Mouse (Mus musculus): ENCODE measurements at regions not wholly inside any gene's neighbourhood (a gene's known extent, or its start where the extent isn't known, plus 50 kb on each side); places are given as distances from the start of the nearest gene placed in this dataset.

DNA sequence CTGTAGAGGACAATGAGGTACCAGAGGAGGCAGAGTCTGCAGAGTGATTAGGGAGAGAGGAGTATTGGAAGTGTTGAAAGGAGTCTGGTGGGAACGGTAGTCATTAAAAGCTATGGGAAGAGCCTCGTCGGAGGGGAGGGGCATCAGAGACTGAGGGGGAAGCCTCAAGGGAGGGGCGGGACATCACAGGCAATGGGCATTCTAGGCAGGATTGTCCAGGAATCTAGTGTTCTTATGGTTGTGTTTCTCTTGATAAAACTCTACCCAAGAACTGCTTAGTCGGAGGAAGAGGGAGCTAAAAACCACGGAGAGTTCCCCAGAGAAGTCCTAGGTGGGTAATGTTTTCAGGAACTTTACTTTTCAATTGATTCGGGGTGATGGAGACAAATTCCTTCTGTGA, 90.2 kb downstream of the Sec23ip start:
- no peak overlapping the region for H3K4me2 ChIP-seq (ENCODE audit: low read depth, severe bottlenecking)
- H3K9me3 ChIP-seq (ENCODE audit: control insufficient read depth, low read length), result no peaks in the 10 kb centered on the region
- H3K27me3 ChIP-seq (ENCODE audit: control insufficient read depth, insufficient read depth, low read length), result no peaks in the 10 kb centered on the region
- ATAC-seq (ENCODE audit: insufficient number of reproducible peaks, low FRiP score, low TSS enrichment, low read depth), result no peak
- 45% methylated on average over 7 of the region's 7 CpGs for WGBS
- H3K27ac ChIP-seq (replicated peaks; ENCODE audit: low read depth, low read length), result no peak overlapping the region
- no peaks in the 10 kb centered on the region for H3K4me1 ChIP-seq (ENCODE audit: control insufficient read depth, insufficient read depth, low read length)
- H3K4me3 ChIP-seq (ENCODE audit: low read depth, low read length), result no peak overlapping the region
- DNase-seq (ENCODE audit: low spot score), result no peak
- H3K36me3 ChIP-seq (ENCODE audit: control insufficient read depth, insufficient read depth, low read length), result no peaks in the 10 kb centered on the region
- no peak overlapping the region for H3K9ac ChIP-seq (ENCODE audit: low read length)

DNA sequence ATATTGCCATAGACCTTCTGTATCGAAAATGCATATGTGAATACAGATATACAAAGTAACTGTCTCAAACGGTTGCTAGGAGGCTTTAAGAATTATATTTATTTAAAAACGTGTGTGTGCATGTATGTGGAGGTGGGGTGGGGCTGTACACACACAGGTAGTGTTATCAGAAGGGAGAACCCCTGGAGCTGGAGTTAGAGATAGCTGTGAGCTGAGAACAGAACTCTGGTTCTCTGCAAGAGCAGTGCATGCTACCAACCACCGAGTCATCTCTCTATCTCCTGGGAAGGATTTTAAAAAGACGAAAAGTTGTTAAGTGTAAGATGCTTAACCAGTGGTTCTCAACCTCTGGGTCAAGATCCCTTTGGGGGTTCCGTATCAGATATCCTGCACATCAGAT, 91.7 kb downstream of the Sec23ip start:
- H3K4me2 ChIP-seq (ENCODE audit: low read depth, severe bottlenecking), result no peak overlapping the region

GRCm38 (mm10) chr7:128842561-128842960, 97.8 kb downstream of the Sec23ip start:
- 97% methylated on average over 10 of the region's 10 CpGs for WGBS

More for the DNA sequence above, 91.7 kb downstream of the Sec23ip start:
- no peaks in the 10 kb centered on the region for H3K36me3 ChIP-seq (ENCODE audit: control insufficient read depth, insufficient read depth, low read length)
- H3K27me3 ChIP-seq (ENCODE audit: control insufficient read depth, insufficient read depth, low read length), result no peaks in the 10 kb centered on the region
- no peaks in the 10 kb centered on the region for H3K9me3 ChIP-seq (ENCODE audit: control insufficient read depth, low read length)
- H3K9ac ChIP-seq (ENCODE audit: low read length), result no peak overlapping the region
- 83% methylated on average over 6 of the region's 6 CpGs for WGBS
- no peak for DNase-seq (ENCODE audit: low spot score)
- no peak for ATAC-seq (ENCODE audit: insufficient number of reproducible peaks, low FRiP score, low TSS enrichment, low read depth)
- no peak overlapping the region for H3K27ac ChIP-seq (replicated peaks; ENCODE audit: low read depth, low read length)
- no peak overlapping the region for H3K4me3 ChIP-seq (ENCODE audit: low read depth, low read length)
- no peaks in the 10 kb centered on the region for H3K4me1 ChIP-seq (ENCODE audit: control insufficient read depth, insufficient read depth, low read length)

GRCm38 (mm10) chr7:128843576-128843975, 98.8 kb downstream of the Sec23ip start:
- no peaks in the 10 kb centered on the region for H3K27me3 ChIP-seq (ENCODE audit: control insufficient read depth, insufficient read depth, low read length)
- H3K4me2 ChIP-seq (ENCODE audit: low read depth, severe bottlenecking), result no peak overlapping the region
- H3K27ac ChIP-seq (replicated peaks; ENCODE audit: low read depth, low read length), result no peak overlapping the region
- no peaks in the 10 kb centered on the region for H3K36me3 ChIP-seq (ENCODE audit: control insufficient read depth, insufficient read depth, low read length)
- no peaks in the 10 kb centered on the region for H3K4me1 ChIP-seq (ENCODE audit: control insufficient read depth, insufficient read depth, low read length)
- DNase-seq (ENCODE audit: low spot score) (no peak), ATAC-seq (ENCODE audit: insufficient number of reproducible peaks, low FRiP score, low TSS enrichment, low read depth) (no peak)
- no peak overlapping the region for H3K9ac ChIP-seq (ENCODE audit: low read length)
- H3K9me3 ChIP-seq (ENCODE audit: control insufficient read depth, low read length), result no peaks in the 10 kb centered on the region
- no peak overlapping the region for H3K4me3 ChIP-seq (ENCODE audit: low read depth, low read length)
- 89% methylated on average over 9 of the region's 9 CpGs for WGBS

More at GRCm38 (mm10) chr7:128842561-128842960, 97.8 kb downstream of the Sec23ip start:
- ATAC-seq (ENCODE audit: insufficient number of reproducible peaks, low FRiP score, low TSS enrichment, low read depth), result no peak
- Histone ChIP-seq H3K36me3 (ENCODE audit: control insufficient read depth, insufficient read depth, low read length) (no peaks in the 10 kb centered on the region), H3K4me1 (ENCODE audit: control insufficient read depth, insufficient read depth, low read length) (no peaks in the 10 kb centered on the region), H3K4me2 (ENCODE audit: low read depth, severe bottlenecking) (no peak overlapping the region), H3K27ac (replicated peaks; ENCODE audit: low read depth, low read length) (no peak overlapping the region), H3K27me3 (ENCODE audit: control insufficient read depth, insufficient read depth, low read length) (no peaks in the 10 kb centered on the region), H3K4me3 (ENCODE audit: low read depth, low read length) (no peak overlapping the region), H3K9me3 (ENCODE audit: control insufficient read depth, low read length) (no peaks in the 10 kb centered on the region), H3K9ac (ENCODE audit: low read length) (no peak overlapping the region)
- no peak for DNase-seq (ENCODE audit: low spot score)

GRCm38 (mm10) chr7:128849261-128849660, 104.5 kb downstream of the Sec23ip start:
- no peaks in the 10 kb centered on the region for H3K27me3 ChIP-seq (ENCODE audit: control insufficient read depth, insufficient read depth, low read length)
- DNase-seq (ENCODE audit: low spot score) (no peak), ATAC-seq (ENCODE audit: insufficient number of reproducible peaks, low FRiP score, low TSS enrichment, low read depth) (no peak)
- H3K4me2 ChIP-seq (ENCODE audit: low read depth, severe bottlenecking), result no peak overlapping the region
- no peak overlapping the region for H3K9ac ChIP-seq (ENCODE audit: low read length)
- WGBS, result 25% methylated on average over 3 of the region's 3 CpGs
- no peaks in the 10 kb centered on the region for H3K36me3 ChIP-seq (ENCODE audit: control insufficient read depth, insufficient read depth, low read length)
- H3K4me1 ChIP-seq (ENCODE audit: control insufficient read depth, insufficient read depth, low read length), result no peaks in the 10 kb centered on the region
- no peak overlapping the region for H3K4me3 ChIP-seq (ENCODE audit: low read depth, low read length)
- H3K9me3 ChIP-seq (ENCODE audit: control insufficient read depth, low read length), result no peaks in the 10 kb centered on the region
- no peak overlapping the region for H3K27ac ChIP-seq (replicated peaks; ENCODE audit: low read depth, low read length)

DNA sequence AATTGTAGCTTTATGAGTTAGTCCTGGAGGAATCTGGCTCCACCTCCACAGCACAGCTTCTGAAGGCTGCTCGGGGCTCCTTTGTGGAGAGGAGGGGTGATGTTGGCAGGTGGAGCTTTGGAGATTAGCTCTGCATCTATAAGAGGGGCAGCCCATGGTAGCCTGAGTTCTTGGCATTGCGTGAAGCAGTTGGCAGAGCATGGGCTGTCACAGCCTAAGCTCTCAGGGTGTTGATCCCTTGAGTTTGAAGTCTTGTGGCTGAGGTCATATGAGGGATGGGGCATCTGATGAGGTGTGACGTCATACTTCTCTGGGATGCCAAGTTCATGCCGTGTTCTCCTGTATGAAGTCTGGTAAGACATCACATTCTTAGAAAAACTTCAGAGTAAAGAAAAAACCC, 109.5 kb downstream of the Sec23ip start:
- H3K9ac ChIP-seq (ENCODE audit: low read length), result no peak overlapping the region
- H3K36me3 ChIP-seq (ENCODE audit: control insufficient read depth, insufficient read depth, low read length), result no peaks in the 10 kb centered on the region
- ATAC-seq (ENCODE audit: insufficient number of reproducible peaks, low FRiP score, low TSS enrichment, low read depth) (no peak), DNase-seq (ENCODE audit: low spot score) (peak; percentile 14)
- H3K4me1 ChIP-seq (ENCODE audit: control insufficient read depth, insufficient read depth, low read length), result no peaks in the 10 kb centered on the region
- no peak overlapping the region for H3K27ac ChIP-seq (replicated peaks; ENCODE audit: low read depth, low read length)
- H3K4me2 ChIP-seq (ENCODE audit: low read depth, severe bottlenecking), result no peak overlapping the region
- no peaks in the 10 kb centered on the region for H3K9me3 ChIP-seq (ENCODE audit: control insufficient read depth, low read length)
- no peak overlapping the region for H3K4me3 ChIP-seq (ENCODE audit: low read depth, low read length)
- H3K27me3 ChIP-seq (ENCODE audit: control insufficient read depth, insufficient read depth, low read length), result no peaks in the 10 kb centered on the region
- 77% methylated on average over 4 of the region's 4 CpGs for WGBS

GRCm38 (mm10) chr7:128854690-128855343, 110.1 kb downstream of the Sec23ip start:
- H3K9ac ChIP-seq (ENCODE audit: low read length), result no peak overlapping the region
- DNase-seq (ENCODE audit: low spot score), result no peak

GRCm38 (mm10) chr7:128860141-128860540, 115.4 kb downstream of the Sec23ip start:
- WGBS, result 6% methylated on average over 3 of the region's 3 CpGs
- Histone ChIP-seq H3K4me3 (ENCODE audit: low read depth, low read length) (no peak overlapping the region), H3K27me3 (ENCODE audit: control insufficient read depth, insufficient read depth, low read length) (no peaks in the 10 kb centered on the region), H3K9me3 (ENCODE audit: control insufficient read depth, low read length) (no peaks in the 10 kb centered on the region), H3K4me1 (ENCODE audit: control insufficient read depth, insufficient read depth, low read length) (no peaks in the 10 kb centered on the region), H3K27ac (replicated peaks; ENCODE audit: low read depth, low read length) (no peak overlapping the region), H3K4me2 (ENCODE audit: low read depth, severe bottlenecking) (no peak overlapping the region), H3K9ac (ENCODE audit: low read length) (no peak overlapping the region), H3K36me3 (ENCODE audit: control insufficient read depth, insufficient read depth, low read length) (no peaks in the 10 kb centered on the region)
- DNase-seq (ENCODE audit: low spot score) (peak; percentile 84), ATAC-seq (ENCODE audit: insufficient number of reproducible peaks, low FRiP score, low TSS enrichment, low read depth) (no peak)

More at GRCm38 (mm10) chr7:128854690-128855343, 110.1 kb downstream of the Sec23ip start:
- Histone ChIP-seq H3K4me3 (ENCODE audit: low read depth, low read length) (no peak overlapping the region), H3K4me2 (ENCODE audit: low read depth, severe bottlenecking) (no peak overlapping the region), H3K9me3 (ENCODE audit: control insufficient read depth, low read length) (no peaks in the 10 kb centered on the region), H3K27ac (replicated peaks; ENCODE audit: low read depth, low read length) (no peak overlapping the region), H3K36me3 (ENCODE audit: control insufficient read depth, insufficient read depth, low read length) (no peaks in the 10 kb centered on the region), H3K4me1 (ENCODE audit: control insufficient read depth, insufficient read depth, low read length) (no peaks in the 10 kb centered on the region), H3K27me3 (ENCODE audit: control insufficient read depth, insufficient read depth, low read length) (no peaks in the 10 kb centered on the region)
- no peak for ATAC-seq (ENCODE audit: insufficient number of reproducible peaks, low FRiP score, low TSS enrichment, low read depth)
- WGBS, result 77% methylated on average over 18 of the region's 18 CpGs

DNA sequence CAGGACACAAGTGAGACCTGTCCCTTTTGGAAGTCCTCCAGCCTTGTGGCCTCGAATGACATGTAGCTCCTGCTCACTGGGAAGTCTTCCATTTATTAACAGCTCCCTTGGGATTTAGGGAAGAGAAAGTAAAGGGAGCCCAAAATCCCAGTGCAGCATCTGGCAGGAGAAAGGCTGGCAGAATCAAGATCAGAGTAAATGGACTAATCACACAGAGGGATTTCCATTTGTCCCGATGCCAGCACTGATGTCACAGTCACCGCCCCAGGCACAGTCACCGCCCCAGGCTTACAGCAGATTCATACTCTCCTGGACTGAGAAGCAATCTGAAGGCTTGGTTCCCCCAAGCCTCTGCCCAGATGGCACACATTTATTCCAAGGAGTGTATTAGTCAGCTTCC, 116.0 kb downstream of the Sec23ip start:
- H3K9ac ChIP-seq (ENCODE audit: low read length), result no peak overlapping the region
- H3K36me3 ChIP-seq (ENCODE audit: control insufficient read depth, insufficient read depth, low read length), result no peaks in the 10 kb centered on the region
- H3K4me1 ChIP-seq (ENCODE audit: control insufficient read depth, insufficient read depth, low read length), result no peaks in the 10 kb centered on the region
- no peak overlapping the region for H3K27ac ChIP-seq (replicated peaks; ENCODE audit: low read depth, low read length)
- ATAC-seq (ENCODE audit: insufficient number of reproducible peaks, low FRiP score, low TSS enrichment, low read depth) (no peak), DNase-seq (ENCODE audit: low spot score) (no peak)
- no peaks in the 10 kb centered on the region for H3K9me3 ChIP-seq (ENCODE audit: control insufficient read depth, low read length)
- no peaks in the 10 kb centered on the region for H3K27me3 ChIP-seq (ENCODE audit: control insufficient read depth, insufficient read depth, low read length)
- 79% methylated on average over 4 of the region's 4 CpGs for WGBS
- H3K4me3 ChIP-seq (ENCODE audit: low read depth, low read length), result no peak overlapping the region
- H3K4me2 ChIP-seq (ENCODE audit: low read depth, severe bottlenecking), result no peak overlapping the region

Data from limb, embryonic 11.5 days (tissue).